Mouse (Mus musculus): ENCODE results near the gene Cpsf7.
A peak's percentile ranks its signal among the peaks of the same experiment; 100 is the strongest.

Gene Cpsf7

GRCm38 (mm10) chr19:10561558-10562314 lies 36.7 kb downstream of the Cpsf7 start:
- no peak for DNase-seq

- DNase-seq = no peak
Measured at GRCm38 (mm10) chr19:10562351-10562750, 37.3 kb downstream of the Cpsf7 start.

DNA sequence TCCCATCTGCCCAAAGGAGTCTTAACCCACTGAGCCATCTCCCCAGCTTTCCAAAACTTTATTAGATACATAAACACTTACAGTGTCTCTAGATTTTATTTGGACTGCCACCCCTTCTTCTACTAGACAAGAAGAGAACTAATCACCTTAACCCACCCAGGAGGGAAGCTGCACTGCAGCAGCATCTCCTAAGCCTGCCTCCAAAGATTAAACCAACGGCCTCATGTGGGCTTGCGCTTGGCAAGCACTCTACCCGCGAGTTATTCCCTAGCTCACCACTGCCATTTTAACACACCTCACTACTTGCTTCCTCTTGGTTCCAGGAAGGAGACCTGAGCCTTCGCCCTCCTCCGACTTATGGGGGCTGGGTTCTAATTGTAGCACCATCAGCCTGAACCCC lies 39.2 kb downstream of the Cpsf7 start:
- no peak for DNase-seq

DNA sequence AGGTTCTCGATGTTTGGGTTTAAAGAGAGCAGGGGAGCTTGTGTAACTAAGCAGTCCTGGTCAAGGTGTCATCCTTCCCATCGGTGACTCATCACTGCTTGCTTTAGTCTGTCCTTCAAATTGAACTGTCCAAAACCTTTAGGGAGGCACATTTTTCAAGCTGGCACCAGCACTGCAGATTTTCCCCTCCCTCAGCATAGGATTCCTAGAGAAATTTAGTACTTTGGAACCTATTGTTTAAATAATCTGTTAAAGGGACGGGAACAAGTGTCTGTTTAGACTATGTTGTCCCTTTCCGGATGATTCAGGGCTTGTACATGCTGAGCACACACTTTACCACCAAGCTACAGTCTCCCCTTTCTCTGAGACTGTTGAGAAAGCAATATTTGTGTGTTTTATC lies 40.2 kb downstream of the Cpsf7 start:
- no peak for DNase-seq

DNA sequence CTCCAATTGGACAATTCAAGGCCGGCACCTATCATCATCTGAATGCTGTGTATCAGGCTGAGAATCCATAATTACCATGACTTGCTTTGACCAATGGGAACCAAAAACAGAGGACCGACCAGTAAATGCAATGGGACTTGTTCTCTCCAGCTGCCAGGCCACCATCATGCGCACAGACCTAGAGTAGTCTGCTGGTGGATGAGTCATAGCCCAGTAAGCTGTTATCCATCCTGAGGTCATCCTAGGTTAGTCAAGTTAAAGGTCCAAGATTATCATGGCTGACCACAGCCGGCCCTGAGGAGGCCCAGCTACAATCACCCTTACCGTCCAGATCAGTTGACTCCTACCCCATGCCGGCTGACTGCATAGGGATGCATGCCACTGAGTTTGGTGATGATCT lies 44.6 kb downstream of the Cpsf7 start:
- DNase-seq = no peak

DNA sequence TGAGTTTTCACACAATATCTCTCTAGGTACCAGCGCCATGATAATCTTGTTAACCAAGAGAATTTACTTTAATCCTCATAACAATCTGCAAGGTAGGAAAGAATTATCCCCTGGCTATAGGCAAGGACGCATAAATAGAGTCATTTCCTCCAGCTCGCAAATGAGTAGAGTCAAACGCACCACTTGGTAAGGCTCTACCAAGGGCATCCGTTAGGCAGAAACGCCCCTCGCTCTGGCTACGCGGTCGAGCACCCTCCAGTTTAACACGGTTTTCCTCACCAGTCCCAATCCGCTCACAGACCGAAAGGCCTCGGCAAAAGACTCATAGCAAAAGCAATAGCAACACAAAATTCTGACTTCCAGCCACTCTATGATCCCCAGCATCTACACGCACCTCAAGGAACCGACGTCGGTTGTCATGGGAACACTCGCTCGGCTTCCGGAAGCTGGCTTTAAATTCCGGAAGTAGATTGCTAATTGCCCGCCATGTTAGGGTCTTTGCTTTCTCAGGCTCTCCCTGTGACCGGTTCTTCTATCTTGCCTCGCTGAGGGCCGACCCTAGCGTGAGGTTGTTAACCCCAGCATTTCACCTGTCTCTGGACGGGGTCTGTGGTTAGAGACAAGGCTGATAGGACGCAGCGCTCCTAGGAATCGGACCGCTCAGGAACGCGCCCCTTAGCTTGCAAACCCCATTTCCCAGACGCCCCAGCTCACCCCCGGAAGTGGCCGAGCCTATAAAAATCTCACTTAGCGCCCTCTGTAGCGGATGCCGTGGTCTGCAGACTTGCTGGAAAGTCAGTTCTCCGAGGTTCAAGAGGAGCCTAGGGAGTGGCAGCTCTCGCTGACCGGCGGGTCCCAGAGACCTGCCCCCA lies 51.9 kb downstream of the Cpsf7 start, which contains the start of the genes Cyb561a3 and Tmem138:
Gene Cyb561a3 (plus strand): TSS at position 483 of the 872 bp plus-strand sequence.
Gene Tmem138 (minus strand): TSS at position 673 of the 872 bp plus-strand sequence.
- peak; percentile 94 to 95 for DNase-seq

GRCm38 (mm10) chr19:10580102-10580501 lies 55.0 kb downstream of the Cpsf7 start:
- DNase-seq = no peak

- DNase-seq = no peak
Measured at GRCm38 (mm10) chr19:10580761-10581160, 55.7 kb downstream of the Cpsf7 start.

GRCm38 (mm10) chr19:10581984-10582383 lies 56.9 kb downstream of the Cpsf7 start:
- no peak for DNase-seq

DNA sequence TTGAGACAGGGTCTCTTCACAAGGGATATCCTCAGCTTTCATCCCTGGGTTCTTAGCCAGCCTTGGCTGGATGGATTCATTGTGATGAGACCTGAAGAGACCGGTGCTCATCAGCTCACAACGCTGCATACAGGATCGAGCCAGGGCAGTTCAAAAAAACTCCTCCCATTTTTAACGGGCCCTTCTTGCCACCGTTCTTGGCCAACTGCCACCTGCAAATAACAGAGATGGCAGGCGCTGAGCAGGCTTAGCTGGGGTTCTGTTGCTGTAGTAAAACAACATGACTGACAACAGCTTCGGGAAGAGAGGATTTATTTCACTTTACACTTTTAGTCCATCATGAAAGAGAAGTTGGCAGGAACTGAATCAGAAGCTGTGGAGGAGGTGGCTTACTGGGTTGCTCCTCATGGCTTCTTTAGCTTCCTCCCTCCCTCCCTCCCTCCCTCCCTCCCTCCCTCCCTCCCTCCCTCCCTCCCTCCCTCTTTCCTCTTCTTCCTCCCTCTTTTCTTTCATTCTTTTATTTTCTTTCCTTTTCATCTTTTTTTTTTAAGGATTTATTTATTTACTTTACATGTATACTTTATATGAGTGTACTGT lies 58.6 kb downstream of the Cpsf7 start:
- DNase-seq = no peak

- no peak for DNase-seq
Measured at GRCm38 (mm10) chr19:10585112-10585511, 60.0 kb downstream of the Cpsf7 start.

GRCm38 (mm10) chr19:10587231-10587630 lies 62.2 kb downstream of the Cpsf7 start:
- DNase-seq = no peak

GRCm38 (mm10) chr19:10589127-10589857 lies 64.2 kb downstream of the Cpsf7 start:
- DNase-seq = no peak

DNA sequence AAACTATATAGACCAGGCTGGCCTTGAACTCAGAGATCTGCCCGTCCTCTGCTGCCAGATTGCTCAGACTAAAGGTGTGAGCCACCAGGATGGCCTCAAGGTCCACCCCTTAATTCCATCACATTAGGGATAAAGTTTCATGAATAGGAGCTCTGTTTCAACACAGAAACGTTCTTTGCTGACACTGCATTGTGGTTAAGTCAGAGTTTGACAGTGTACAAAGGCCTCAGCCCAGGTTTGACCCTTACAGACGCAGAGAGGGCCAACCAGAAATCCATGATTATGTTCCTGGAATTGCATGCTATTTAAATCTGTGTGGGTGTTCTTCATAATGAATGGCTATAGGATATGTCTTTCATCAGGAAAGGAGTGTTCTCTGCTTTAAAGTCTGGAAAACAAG lies 65.2 kb downstream of the Cpsf7 start:
- no peak for DNase-seq

GRCm38 (mm10) chr19:10591659-10592377 lies 66.8 kb downstream of the Cpsf7 start:
- no peak for DNase-seq

All from lung, postnatal 4 days (tissue).